Mouse (Mus musculus): ENCODE data around the gene Eps8l1.

Eps8l1 gene

DNA sequence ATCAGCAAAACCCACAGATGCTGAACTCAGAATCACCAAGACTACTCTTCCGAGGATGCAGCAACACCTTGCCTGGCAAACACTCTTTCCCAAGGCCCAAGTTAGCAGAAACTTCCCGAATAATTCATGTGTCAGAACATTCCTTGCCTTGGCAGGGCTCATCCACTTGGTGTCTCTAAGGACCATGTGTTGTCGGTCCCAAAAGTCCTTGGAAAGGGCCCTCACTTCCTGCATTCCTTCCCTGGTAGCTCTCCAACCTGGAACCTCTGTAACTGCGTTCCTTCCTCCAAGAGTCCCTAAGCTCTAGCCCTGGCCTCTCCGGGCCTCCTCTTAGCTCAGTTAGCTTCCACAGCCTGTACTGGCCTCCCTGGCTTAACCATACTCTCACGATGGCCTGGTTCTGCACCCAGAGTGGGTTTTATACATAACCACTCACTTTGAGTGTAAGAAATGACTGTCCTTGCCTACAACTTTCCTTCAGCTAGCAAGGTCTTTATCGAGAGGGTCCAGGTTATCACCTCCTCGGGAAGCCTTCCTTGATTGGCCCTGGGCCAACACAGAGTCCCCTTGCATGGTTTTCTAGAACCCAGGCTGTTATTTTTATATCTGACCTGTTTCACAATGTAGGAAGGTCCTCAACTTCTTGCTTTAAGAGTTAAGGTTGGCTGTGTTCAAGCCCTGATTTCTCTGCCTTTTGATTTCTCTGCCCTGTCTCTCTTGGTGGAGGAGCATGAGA lies 51.2 kb downstream of the Eps8l1 start:
- no peak for DNase-seq

DNA sequence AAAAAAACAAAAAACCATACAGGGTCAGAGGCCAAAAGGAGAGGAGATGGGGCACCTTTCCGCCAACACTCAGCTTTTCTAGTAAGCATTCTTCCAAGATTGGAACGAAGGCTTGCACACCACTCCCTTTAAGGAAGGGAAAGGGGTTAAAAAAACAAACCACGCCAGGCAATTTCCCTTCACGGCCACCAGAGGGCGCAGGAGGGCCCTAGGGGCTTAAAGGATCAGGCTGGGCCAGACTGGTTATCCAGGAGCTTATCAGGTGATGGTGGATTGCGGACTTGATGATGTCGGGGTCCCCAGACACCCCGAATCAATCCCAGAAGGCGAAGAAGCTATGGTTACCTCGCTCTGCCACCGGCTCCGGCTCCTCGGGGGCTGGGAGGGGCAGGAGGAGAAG lies 52.8 kb downstream of the Eps8l1 start:
- no peak for DNase-seq

DNA sequence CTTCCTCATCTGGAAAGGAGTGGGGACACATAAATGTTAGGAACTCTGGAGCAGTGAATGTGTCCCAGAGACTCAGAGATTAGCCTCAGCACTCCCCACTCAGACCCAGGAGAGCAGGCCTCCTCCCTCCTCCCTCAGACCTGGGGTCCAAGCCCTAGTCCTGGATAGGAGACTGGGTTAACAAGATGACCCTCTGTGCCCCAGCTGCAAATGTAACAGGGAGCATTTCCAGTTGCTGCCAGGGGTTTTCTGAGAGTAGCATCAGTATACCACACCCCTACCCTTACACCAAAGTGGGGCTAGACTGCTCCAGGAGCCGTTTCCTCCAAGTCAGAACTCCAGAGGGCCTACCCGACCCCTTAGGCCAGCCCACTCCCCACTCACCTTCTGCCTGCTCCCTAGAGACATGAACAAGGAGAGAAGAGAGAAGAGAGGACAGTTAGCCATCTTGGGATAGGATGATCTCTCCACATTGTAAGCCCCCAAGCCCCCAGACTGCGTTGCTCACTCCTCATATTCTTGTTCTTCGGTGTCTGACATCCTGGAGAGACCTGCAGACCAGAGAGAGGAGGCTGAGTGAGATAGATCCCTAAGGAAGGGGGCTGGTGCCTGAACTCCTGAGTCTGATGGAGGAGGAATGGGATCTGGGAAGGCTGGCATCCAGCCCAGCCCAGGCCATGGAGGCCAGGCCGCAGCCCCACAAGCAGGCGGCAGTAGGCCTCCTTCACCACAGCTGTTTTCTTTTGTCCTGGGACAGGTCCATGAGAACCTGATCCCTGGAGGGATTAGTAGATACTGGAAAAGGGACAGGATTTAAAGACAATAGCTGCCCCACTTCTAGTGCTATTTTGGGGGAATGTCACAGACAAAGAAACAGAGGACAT lies 53.6 kb downstream of the Eps8l1 start:
- no peak for DNase-seq

DNA sequence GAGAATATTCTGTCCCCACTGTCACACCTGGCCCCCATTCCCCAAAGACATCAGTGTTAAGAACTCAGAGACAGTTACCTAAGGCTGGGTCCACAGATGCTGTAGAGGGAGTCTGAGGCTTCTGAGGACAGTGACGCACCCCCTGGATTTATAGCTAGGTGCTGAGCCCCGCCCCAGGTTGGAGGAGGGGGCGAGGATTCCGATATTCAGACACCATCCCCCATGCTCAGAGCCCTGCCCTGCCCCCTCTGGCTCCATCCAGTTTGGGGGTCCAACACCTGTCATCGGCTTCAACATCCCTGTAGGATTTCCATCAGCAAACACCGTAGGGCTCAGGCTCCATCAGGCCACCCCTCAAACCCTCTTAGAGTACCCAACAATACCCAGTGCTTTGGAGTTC lies 55.4 kb downstream of the Eps8l1 start:
- DNase-seq = no peak

DNA sequence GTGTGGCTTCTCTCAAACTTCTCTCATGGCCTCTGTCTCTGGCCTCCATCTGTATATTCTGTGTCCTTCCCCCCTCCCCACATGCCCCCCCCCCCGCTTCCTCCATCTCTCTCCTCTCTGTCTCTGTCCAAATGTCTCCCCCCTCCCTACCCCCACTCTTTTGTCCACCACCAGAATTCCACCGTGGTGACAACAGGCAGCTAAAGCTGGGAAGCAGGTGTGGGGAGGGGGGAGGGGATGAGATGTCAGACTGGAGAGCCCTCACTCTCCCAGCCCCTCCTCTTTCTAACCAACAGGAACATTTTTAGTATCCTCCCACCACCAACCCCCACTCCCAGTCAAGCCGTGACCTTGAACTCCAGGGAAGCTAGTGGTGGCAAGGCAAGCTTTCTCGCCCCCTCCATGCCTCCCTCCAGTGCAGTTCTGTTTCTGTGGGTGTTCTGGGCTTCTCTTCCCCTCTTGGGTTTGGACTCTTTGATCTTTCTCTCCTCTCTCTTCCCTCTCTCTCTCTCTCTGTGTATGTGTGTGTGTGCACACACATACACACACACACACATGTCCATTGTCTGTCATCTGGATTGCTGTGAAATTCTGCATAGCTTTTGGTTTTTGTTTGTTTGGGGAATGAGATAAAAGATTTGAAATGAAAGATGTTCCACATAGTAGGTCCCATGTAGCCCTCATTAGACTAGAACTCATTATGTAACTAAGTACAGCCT lies 56.0 kb downstream of the Eps8l1 start, which contains the start of gene Tnnt1:
TSS of gene Tnnt1 (minus strand) at position 51 of the 719 bp plus-strand sequence.
- DNase-seq = no peak

DNA sequence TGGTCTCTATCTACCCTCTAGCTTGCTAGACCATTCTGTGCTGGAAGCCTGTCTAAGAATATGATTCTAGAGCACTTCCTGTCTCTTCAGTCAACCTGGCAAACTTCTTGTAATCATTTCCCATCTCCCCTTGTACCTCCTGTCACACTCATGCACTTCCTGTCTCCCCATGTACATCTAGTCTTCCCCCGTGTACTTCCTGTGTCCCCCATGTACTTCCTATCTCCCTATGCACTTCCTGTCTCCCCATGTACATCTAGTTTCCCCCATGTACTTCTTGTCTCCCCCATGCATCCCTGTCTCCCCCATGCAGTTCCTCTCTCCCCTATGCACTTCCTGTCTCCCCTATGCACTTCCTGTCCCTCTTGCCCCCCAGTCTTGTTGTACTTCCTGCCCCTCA lies 58.0 kb downstream of the Eps8l1 start:
- DNase-seq = no peak

DNA sequence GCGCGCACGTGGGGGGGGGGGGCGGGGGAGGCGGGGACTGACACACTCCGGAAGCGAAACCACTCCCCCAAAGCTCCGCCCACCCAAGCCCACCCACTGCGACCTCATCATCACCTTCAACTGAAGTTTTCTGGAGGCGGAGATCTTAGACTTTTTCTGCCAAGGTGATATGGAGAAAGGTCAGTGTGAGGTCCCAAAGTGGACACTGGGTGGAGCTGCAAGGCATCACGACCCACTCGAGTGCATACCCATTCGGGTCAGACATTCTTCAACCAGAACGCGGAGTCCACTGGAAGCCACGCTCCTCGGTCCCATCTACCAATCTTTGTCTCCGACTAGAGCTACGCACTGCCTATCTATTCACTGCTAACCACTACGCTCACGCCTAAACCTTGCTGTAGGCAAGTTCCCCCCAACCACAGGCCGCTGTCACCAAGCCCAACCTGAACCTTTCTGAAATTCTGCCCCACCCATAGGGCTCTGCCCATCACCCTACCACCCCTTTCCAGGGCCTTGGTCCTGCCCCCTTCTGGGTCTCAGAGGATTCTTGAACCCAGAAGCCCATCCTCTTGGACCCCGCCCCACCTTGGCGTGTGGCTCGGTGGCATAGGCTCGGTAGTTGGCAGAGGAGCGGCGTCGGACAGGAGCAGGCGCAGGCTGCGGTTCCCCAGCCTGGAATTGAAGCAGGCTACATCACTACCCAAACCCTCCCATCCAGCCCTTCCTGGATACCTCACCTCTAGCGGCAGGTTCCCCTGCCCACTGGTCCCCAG lies 60.9 kb downstream of the Eps8l1 start:
- DNase-seq = no peak

DNA sequence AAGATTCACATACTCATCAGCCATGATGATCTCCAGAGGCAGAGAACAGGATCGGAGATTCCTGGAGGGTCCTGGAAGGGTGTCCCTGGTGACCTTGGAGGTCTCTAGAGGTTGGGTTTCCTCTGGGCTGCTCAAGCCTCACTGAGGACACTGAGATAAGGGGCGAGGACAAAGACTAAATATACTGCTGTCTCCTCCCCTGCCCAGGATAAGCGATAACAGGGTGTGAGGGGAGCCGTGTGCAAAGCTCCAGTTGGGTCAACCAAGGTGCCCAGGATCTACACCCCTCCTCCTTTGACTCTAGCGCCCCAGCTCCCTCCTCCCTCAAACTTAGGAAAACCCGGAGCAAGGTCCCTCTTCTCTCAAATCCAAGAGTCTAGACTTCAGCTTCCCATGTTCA lies 61.8 kb downstream of the Eps8l1 start:
- no peak for DNase-seq

DNA sequence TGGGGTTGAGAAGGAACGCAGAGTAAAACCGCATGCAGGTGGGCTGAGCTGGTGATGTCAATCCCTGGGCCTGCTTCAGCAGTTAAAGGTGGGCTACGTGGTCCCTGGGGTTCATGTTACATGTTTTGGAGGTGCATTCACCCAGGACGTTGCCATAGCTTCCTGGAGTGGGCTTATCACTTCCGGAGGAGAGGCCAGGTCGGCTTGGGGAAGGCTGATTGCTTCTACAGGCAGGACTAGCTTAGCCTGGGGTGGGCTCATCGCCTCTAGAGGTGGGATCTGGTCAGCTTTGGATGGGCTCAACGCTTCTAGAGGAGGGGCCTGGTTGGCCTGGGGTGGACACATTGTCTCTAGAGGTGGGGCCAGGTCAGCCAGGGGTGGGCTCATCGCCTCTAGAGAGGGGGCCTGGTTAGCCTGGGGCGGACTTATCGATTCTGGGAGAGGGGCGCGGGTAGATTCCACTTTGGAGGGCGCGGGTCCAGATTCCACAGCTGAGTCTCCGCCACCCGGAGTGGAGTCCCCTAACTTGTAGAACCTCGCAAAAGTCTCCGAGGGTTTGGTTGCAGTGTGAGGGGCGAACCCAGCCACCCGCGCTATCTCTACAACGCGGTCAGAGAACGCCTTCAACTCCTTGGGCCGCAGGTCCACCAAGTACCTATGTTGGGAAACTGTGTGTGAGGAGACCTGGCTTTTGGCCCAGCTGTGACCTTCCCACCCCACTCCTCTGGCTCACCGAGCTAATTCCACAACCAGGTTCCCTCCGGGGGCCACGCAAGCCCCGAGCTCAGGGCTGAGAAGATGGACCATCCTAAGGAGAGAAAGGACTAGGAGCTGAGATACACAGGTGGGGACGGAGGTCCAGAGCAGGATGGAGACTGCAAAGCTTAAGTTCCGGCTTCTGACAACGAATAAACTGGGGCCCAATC lies 63.0 kb downstream of the Eps8l1 start:
- no peak for DNase-seq

DNA sequence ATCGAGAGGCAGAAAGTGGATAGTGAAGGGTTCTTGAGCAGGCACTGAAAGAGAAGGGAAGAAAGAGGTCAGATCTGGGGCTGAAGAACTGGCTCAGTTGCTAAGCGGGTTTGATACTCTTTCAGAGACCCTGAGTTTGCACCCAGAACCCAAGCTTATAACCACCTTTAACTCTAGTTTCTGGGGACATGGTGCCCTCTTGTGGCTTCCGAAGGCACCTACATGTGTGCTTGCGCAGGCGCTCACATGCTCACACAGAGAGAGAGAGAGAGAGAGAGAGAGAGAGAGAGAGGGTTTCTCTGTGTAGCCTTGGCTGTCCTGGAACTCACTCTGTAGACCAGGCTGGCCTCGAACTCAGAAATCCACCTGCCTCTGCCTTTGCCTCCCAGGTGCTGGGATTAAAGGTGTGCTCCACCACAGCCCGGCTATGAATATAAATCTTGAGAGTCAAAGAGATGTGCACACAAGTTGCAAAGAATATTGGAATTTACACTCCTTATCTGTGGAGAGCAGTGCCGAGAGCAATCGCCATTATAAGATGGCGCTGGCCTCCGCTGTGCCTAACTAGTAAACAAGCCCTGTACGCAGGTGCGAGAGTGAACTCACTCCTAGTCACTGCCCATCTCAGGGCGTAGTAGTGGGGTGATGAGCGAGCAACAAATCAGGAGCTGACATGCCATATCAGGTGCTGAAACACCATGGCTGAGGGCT lies 63.9 kb downstream of the Eps8l1 start, which contains the start of gene Tnni3:
TSS of gene Tnni3 (minus strand) at position 18 of the 711 bp plus-strand sequence.
- peak; percentile 41 for DNase-seq

DNA sequence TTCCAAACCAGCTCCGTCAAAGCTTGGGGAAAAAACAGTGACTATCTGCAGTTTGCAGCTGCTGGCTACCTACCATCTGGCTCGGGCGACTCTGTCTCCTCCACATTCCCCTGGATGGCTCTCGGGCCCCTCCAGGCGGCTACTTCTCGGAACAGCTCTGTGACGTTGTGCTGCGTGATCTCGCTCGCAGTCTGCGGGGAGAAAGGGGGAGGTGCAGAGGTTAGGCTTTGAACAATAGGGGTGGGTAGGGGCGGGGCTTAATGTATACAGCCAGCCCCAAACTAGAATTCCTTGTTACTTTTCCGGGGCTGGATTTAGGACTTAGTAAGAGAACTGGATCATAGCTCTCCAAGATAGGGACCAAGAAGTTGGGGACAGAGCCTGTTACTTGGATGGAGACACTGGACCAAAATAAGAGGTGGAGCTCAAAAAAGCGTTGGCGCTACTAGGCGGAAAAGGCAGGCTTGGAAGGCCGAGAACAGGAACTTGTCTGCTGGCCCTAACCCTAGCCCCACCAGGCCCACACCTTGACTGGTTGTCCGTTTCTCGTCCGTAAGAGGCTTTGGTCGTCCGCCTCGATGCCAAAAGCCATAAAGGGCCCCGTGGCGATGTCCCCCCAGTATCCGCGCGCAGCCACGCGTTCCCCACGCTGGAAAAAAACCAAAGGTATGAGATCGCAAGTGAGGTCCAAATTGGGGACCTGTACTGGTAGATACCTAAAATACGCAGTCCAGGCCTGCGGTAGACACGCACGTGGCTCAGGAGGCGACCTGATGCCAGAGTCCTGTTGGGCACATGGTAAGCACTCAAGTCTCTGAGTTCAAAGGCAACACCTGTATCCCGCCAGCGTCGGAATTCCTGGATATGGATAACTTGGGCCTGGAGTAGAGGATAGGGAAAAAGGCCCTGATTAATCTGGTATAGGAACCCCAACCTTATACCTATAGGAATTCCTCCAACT lies 66.1 kb downstream of the Eps8l1 start:
- DNase-seq = peak; percentile 80

DNA sequence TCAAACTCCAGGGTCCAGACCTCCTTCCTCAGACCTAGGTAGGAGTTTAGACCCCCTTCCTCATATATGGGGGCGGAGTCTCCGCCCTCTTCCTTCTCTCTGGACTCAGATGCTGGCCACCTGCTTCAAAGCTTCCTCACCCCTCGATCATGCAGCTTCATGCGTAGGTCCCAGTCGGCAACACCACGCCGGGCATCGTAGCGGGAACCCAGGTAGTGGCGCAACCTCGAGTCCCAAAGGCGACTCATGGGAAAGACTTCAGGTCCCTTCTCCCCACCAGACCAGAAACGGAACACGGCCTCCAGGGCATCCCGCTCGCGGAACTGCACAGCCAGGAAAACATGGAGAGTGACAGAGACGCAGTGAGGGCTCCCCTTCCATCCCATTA lies 66.8 kb downstream of the Eps8l1 start:
- no peak for DNase-seq

Measured in right cerebral cortex, adult 18-20 months (tissue).